Mouse (Mus musculus) megakaryocyte-erythroid progenitor cell, adult 5-6 weeks (primary cell): ENCODE measurements at regions not wholly inside any gene's neighbourhood (a gene's known extent, or its start where the extent isn't known, plus 50 kb on each side); places are given as distances from the start of the nearest gene placed in this dataset.
A peak's percentile ranks its signal among the peaks of the same experiment; 100 is the strongest.

Source experiments
- ATAC-seq: replicated peaks from 2 replicates; pipeline ENCODE4 v1.8.0; 2016; ENCODE audit warnings: mild to moderate bottlenecking, inconsistent platforms; ENCODE audit not compliant: severe bottlenecking, poor library complexity, low FRiP score, low TSS enrichment

GRCm38 (mm10) chr2:133614672-133615071 is 62.7 kb downstream of the Bmp2 start:
- peak; percentile 98 for ATAC-seq

DNA sequence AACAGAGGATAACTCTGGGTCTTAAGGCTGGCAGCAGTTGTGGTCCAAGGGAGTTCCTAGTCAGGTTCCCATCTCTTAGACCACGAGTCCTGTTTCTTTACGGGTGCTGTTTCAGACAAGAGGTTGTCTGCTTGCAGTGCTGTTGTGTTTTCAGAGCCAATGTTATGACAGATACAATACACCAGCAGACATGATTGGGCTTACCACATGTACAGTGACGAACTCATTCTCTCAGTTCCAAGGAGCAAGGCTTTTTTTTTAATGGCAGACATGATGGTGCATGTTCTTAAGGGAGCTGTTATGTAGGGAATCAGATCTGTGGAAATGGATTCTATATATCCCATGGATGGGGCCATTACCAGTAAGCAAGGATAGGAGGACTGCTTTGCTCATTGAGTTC is 63.3 kb downstream of the Bmp2 start:
- no peak for ATAC-seq

GRCm38 (mm10) chr2:133617317-133617835 is 65.4 kb downstream of the Bmp2 start:
- ATAC-seq: no peak

GRCm38 (mm10) chr2:133622523-133622922 is 70.6 kb downstream of the Bmp2 start:
- ATAC-seq: no peak

DNA sequence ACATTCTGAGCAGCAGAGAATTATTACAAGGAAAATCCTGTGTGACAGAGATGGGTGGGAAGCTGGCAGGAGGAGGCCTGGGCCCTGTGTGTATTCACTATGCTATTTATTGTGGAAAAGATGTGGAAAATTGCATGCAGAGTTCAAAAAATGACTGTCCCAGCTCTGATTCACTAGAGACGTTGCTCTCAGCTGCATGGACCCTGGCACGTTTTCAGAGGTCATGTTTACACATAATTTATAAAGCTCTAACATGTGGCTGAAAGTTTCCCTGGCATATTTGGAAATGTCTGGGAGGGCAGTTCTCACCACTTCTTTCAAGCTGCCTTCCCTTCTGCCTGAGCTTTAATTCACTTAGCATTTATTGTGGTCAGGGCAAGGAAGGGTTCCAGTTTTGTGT is 73.6 kb downstream of the Bmp2 start:
- ATAC-seq: no peak

DNA sequence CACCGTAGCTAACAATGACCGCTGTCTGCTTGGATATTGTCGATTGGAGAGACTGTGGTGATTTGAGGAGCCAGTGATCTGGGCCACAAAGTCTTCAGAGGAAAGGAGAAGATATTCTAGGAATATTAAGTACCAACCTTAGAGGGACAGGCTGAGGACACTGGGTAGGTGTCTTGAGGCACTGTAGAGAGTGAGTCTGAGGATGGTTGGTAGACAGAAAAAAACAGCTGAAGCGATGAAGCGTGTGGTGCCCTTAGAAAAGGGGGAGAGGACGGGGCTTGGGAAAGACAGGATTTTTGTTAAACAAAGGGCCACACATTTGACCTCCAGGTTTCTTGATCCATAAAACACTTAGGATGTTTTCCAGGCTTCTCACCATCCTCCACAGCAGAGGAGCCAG is 76.9 kb downstream of the Bmp2 start:
- ATAC-seq: no peak

DNA sequence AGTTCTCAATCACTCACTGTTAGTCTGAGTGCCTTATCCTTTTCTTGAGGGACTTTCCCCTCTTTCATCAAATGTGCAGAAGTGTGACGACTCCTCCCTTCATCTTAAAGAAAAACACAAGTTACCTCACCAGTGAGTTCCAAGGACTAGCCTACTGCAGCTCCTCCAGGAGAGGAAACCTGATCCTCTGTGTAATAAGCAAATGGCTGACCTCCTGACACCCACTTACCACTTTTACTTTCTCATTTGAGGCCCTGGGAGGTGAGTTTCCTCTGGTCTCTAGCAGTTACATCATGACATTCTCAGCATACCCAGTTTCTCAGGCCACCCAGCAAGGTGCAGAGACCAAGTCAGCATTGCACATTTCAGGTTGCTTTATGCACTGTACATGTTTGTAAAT is 83.5 kb downstream of the Bmp2 start:
- no peak for ATAC-seq

- no peak for ATAC-seq
Observed at GRCm38 (mm10) chr2:133649874-133650481, 98.0 kb downstream of the Bmp2 start.

DNA sequence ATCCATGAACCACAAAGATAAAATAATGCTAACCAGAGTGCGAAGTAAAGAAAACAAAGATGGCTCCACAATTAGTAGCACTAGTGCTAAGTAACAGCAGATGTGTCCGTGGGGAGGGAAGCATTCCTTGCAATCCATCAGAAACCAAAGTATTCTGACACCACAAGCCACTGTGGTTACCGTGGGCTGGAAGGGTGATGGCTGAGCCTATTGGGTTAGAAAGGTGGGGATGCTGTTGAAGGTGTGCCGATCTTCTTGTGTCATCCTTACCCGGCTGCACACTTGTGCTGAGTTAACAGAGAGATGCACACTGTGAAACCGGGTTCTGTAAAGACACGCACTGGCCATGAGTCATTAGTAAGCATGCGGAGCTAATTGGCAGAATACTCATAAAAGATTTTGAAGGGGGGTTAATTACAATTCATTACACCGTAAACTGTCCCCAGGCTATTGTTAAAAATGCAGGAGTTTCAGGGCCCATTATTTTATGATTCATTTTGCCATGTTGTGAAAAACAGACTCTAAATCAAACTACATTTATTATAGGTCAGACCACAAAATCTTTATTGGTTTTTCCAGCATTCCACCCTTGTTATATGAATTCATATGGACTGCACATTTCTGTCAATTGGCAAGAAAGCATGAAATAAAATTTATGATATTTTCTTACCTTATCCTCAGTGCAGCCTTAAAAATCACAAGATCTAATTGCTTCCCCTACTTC is 114.5 kb downstream of the Bmp2 start:
- ATAC-seq: no peak

DNA sequence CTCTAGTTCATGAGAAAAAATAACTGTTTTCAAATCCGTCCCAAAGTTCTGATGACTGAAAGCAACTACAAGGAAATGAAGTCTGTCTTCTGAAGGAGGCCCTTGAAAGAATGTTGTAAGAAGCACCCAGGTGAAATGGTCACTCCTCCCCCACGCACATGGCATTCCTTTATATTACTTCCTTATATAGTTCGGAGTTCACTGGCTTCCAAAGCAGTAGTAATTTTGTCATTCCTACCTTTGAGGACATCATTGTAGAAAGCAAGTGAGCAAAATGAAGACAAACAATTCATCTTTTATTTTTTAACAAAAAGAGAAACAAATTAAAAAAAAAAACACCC is 115.1 kb downstream of the Bmp2 start:
- no peak for ATAC-seq

GRCm38 (mm10) chr2:133669821-133670220 is 117.9 kb downstream of the Bmp2 start:
- no peak for ATAC-seq

GRCm38 (mm10) chr2:133671528-133671927 is 119.6 kb downstream of the Bmp2 start:
- ATAC-seq: no peak

- ATAC-seq: no peak
Observed at GRCm38 (mm10) chr2:133684367-133684766, 132.4 kb downstream of the Bmp2 start.

- peak; percentile 93 for ATAC-seq
Observed at GRCm38 (mm10) chr2:133688121-133688787, 136.3 kb downstream of the Bmp2 start.

DNA sequence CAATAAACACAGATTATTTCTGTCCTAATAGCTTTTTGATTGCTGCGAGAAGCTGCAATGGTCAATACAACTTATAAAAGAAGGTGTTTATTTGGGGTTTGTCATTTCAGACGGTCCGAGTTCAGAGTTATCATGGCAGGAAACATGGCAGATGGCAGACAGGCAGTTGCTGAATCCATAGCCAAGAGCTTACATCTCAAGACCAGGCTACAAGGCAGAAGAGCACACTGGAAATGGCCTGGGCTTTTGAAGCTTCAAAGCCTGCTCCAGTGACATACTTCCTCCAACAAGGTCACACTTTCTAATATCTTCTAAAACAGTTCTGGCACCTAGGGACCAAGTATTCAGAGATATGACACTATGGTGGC is 136.8 kb downstream of the Bmp2 start:
- peak; percentile 78 for ATAC-seq

GRCm38 (mm10) chr2:133708735-133709584 is 157.0 kb downstream of the Bmp2 start:
- ATAC-seq: no peak

GRCm38 (mm10) chr2:133716243-133716642 is 164.3 kb downstream of the Bmp2 start:
- no peak for ATAC-seq

DNA sequence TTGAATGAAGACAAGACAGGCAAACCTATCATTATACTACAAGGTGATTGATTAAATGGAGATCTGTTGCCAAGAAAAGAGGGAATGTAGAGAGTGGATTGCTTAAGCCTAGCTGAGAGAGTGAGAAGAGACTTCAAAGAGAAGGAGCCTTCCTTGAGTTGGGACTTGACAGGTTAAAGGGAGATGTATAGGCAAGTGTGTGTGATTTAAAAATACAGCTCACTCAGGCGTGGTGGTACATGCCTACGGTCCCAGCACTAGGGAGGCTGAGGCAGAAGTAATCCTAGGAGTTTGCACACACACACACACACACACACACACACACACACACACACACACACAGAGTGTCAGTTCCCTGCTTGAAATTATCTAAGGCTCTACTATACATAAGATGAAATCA is 165.1 kb downstream of the Bmp2 start:
- ATAC-seq: no peak

DNA sequence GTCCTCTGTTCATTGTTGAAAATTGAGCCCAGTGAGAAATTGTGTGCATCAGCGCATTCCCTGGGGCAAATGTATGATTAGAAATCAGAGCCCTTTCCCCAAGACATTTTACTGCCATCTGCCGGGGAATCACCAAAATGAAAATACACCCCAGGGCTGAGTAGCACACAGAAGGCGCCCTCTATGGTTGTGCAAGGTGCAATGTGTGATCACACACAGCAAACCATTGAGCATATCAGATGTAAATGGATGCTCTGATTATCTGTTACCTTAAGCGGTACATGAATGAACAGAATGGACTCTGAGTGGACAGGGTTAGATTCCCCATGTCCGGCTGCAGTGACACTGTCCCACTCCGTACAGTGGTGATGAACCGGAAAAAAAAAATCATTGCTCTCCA is 172.4 kb downstream of the Bmp2 start:
- 0 out of 2 replicates have a peak, but pooled peaks have one; percentile 37 for ATAC-seq

DNA sequence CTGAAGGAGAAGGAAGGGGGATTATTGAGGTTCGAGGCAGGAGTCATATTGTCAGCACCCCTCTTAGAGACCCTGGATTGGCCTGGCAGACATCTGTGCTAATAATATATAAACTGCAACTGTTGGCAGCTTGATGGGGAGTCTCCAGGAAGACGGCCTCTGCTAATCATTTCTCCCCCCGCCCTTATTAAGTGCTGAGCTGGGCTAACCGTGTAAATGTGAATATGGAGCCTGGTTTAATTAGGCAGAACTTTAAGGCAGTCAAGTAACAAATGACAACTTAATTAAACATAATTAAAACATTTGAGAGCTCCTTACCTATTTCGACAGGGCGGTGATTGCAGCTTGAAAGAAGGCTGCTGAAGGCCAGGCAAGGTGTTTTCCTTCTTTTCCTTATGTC is 172.8 kb downstream of the Bmp2 start:
- no peak for ATAC-seq
